Mouse (Mus musculus) spleen, adult 2 months (tissue): ENCODE measurements around the gene Ubash3b. TPM values are rescaled to one million over a fixed set of nuclear protein-coding genes. Genes with fewer than 3 reads are reported as not detected.
A peak's percentile ranks its signal among the peaks of the same experiment; 100 is the strongest.

Experiments
- DNase-seq, 2 experiments: peaks; one replicate each; pipeline versions ENCODE4 v3.0.0 to v3.0.0-alpha.2; 2012 to 2021; ENCODE audit warnings: low spot score in 2 of 2, low read depth in 1 of 2
- H3K27ac ChIP-seq: fragments of 200-500 bp; 2 replicates; pipeline ENCODE4 v1.5.1; 2012; ENCODE audit warnings: low read length, inconsistent platforms; ENCODE audit not compliant: insufficient read depth
- H3K27me3 ChIP-seq: fragments of 200-500 bp; 2 replicates; pipeline ENCODE4 v1.6.1; 2012; ENCODE audit warnings: mild to moderate bottlenecking, moderate library complexity, low read length, inconsistent platforms; ENCODE audit not compliant: control insufficient read depth, insufficient read depth
- H3K36me3 ChIP-seq: fragments of 200-500 bp; 2 replicates; pipeline ENCODE4 v1.6.1; 2012; ENCODE audit warnings: mild to moderate bottlenecking, low read length, inconsistent platforms; ENCODE audit not compliant: control insufficient read depth, insufficient read depth
- H3K4me1 ChIP-seq: fragments of 200-500 bp; 2 replicates; pipeline ENCODE4 v1.6.1; 2011; ENCODE audit warnings: inconsistent platforms; ENCODE audit not compliant: control insufficient read depth, insufficient read depth, insufficient read length
- H3K4me3 ChIP-seq: fragments of 200-500 bp; 2 replicates; pipeline ENCODE4 v1.5.1; 2011; ENCODE audit warnings: mild to moderate bottlenecking, inconsistent platforms; ENCODE audit not compliant: insufficient read depth, insufficient read length; ENCODE audit errors: extremely low read depth
- CTCF ChIP-seq: fragments of 200-500 bp; IDR thresholded peaks from 2 replicates; pipeline ENCODE4 v1.5.1; 2011; ENCODE audit warnings: mild to moderate bottlenecking, inconsistent platforms; ENCODE audit not compliant: insufficient read depth, insufficient read length, insufficient replicate concordance; ENCODE audit errors: extremely low read depth
- POLR2A ChIP-seq: fragments of 200-500 bp; IDR thresholded peaks from 2 replicates; pipeline ENCODE4 v1.6.1; 2011; ENCODE audit warnings: low read depth, low read length, inconsistent platforms
- WGBS: fragments of 180-500 bp; shearing (Covaris S2); methylation state at CpG from one replicate; pipeline ENCODE4 v1.1.7; 2018; 5-methylcytosine and 5-hydroxymethylcytosine counted together
- polyA plus RNA-seq: library from polyadenylated mRNA; depleted of rRNA; stranded (reverse); fragments of >200 nt; gene quantifications from 2 replicates; pipeline ENCODE4 v1.2.3, GENCODE M21; 2012

The Ubash3b gene
- polyA plus RNA-seq, 1 experiment: 10.2 TPM

DNA sequence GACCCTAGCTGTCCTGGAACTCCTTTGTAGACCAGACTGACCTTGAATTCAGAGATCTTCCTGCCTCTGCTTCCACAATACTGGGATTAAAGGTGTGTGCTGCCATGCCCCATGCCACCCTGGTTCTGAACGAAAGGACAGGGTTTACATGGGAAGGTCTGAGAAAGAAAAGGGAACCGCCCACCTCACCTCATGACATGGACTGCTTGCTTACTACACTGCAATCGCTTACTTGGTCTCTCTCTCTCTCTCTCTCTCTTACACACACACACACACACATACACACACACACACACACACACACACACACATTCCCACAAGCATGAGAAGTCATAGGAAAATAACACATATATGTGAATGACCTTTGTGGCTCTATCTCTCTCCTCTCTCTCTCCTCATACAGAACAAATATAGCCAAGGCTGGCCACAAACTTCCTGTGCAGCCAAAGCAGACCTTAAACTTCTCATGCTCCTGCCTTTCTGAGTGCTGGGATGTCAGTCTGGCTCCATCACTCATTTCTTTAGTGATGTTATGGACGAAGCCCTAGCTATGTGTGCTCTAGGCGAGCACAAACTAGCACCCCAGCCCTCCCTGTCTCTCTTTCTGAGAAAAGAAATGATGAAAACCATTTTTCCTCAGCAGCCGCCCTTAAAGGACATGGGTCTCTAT lies 78.0 kb downstream of the Ubash3b start:
- peak overlapping the region; percentile 12; the same call in 1 of the 2 replicates for H3K4me3 ChIP-seq
- H3K27me3 ChIP-seq: no peaks in the 10 kb centered on the region
- H3K36me3 ChIP-seq: no peaks in the 10 kb centered on the region
- DNase-seq: no peak
- H3K27ac ChIP-seq: peak overlapping the region; percentile 52
- TF ChIP-seq POLR2A (no peak), CTCF (no peak)
- 11% methylated on average over 6 of the region's 6 CpGs for WGBS
- peaks cover 41% of the 10 kb centered on the region; the same call in 1 of the 2 replicates for H3K4me1 ChIP-seq

DNA sequence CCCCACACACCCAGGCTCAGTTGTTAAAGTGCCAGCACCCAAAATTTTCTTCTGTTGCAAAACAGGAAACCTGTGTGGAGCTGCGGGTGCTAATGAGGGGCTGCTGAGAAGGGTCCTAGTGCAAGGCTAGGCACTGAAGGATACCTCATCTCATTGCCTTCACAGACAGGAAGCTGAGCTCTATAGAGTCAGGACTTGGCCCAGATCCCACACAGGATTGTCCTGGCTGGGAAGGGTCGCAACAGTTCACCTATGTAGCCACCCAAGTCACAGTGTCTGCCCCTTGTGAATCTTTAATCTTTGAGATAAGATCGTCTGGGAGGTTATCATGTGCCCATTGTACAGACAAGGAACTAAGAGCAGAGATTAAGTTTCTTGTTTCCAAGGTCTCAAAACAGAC lies 78.6 kb downstream of the Ubash3b start:
- WGBS: 32% methylated on average over 3 of the region's 3 CpGs
- H3K4me1 ChIP-seq: peaks cover 44% of the 10 kb centered on the region; the same call in 1 of the 2 replicates
- TF ChIP-seq CTCF (no peak), POLR2A (no peak)
- peak overlapping the region; percentile 52 for H3K27ac ChIP-seq
- peak overlapping the region; percentile 12; the same call in 1 of the 2 replicates for H3K4me3 ChIP-seq
- no peak for DNase-seq
- H3K27me3 ChIP-seq: no peaks in the 10 kb centered on the region
- no peaks in the 10 kb centered on the region for H3K36me3 ChIP-seq

DNA sequence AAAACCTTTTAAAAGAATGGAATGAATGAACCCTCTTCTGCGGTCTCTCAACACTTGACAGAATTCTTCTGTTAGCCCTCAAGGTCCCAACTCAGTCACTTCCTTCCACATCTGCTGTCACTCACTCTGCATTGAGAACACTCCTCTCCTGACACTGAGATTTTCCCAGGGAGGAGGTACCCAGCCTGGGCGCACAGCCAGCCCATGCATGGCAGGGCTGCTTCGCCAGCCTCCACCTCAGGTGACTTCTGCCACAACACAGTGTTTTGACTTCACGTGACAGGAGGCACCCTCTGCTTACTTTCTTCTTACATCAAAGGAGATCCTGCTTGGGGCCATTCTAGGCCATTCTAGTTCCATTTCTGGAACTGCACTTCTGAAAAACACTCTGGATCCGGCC lies 80.6 kb downstream of the Ubash3b start:
- peak overlapping the region; percentile 52 for H3K27ac ChIP-seq
- peak; percentile 59 to 78 for DNase-seq
- no peaks in the 10 kb centered on the region for H3K27me3 ChIP-seq
- peaks cover 44% of the 10 kb centered on the region; the same call in 1 of the 2 replicates for H3K4me1 ChIP-seq
- no peak for TF ChIP-seq CTCF
- no peak for TF ChIP-seq POLR2A
- 21% methylated on average over 5 of the region's 5 CpGs for WGBS
- H3K4me3 ChIP-seq: no peak overlapping the region
- no peaks in the 10 kb centered on the region for H3K36me3 ChIP-seq

DNA sequence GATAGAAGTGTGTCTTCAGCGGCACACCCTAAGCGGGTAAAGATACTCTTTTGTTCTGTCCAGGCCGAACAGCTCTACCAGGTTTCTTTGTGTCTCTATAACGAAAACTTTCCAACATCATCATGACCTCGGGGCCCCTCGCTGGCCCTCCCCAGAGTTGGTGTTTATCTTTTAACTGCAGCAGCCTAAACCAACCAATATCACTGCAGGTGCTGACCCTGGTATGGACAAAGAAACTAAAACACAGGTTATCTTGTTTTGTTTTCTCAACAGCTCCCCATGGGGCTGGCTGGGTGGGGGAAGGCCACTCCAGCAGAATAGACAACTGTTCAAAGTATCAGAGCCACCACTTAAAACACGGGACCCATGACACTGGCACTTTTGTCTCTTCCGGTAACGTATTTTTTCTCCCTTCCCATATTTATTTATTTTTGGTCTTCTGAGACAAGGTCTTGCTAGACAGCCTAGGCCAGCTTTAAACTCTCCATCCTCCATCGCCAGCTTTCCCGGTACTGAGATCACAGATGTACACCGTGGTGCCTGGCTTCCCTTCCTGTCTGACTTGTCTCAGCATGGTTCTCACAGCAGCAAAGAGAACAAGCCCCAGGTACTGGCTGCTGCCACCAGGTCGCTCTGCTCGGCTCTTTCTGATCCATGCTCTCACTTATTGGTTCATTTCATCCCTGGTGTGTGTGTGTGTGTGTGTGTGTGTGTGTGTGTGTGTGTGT lies 81.9 kb downstream of the Ubash3b start:
- DNase-seq: no peak
- H3K4me1 ChIP-seq: peaks cover 43% of the 10 kb centered on the region; the same call in 1 of the 2 replicates
- no peaks in the 10 kb centered on the region for H3K27me3 ChIP-seq
- TF ChIP-seq POLR2A (no peak), CTCF (no peak)
- no peaks in the 10 kb centered on the region for H3K36me3 ChIP-seq
- 72% methylated on average over 14 of the region's 14 CpGs for WGBS
- no peak overlapping the region for H3K27ac ChIP-seq
- no peak overlapping the region for H3K4me3 ChIP-seq

DNA sequence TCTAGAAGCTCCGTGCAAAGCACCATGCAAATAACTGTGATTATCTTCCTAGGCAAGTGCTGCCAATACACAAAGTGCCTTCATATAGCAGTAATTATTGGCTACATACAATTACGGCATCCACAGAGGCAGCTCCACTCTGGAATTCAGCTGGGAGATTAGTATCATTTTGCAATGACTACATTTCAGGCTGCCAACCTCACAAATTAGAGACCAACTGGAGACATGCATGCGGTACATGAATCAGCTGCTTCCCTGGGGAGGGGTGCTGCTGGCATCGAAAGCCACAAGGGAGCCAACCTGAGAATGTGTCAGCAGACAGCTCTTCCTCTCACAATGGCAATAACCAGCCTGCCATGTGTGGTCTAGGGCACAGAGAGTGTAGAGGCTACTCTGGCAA lies 83.3 kb downstream of the Ubash3b start:
- no peak for DNase-seq

DNA sequence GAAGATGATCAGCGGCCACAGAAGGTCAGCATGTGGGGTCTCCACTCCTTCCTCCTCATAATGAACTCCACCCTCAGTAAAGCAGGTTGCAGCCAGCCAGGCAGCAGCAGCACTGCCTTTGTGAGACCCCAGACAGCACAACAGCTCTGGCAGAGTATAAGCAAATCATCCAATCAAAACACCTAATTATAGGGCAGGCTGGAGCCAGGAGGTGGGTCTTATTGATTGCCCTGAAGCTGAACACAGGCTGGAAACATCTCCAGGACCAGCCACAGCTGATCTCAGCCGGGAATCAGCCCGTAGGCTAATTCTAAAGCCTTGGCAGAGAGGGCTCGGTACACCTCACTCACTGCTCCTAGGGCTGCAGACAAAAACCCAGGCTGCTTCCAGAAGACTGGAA lies 85.3 kb downstream of the Ubash3b start:
- 91% methylated on average over 4 of the region's 4 CpGs for WGBS
- Histone ChIP-seq H3K4me3 (no peak overlapping the region), H3K27me3 (no peaks in the 10 kb centered on the region), H3K27ac (no peak overlapping the region), H3K4me1 (peaks cover 31% of the 10 kb centered on the region; the same call in 1 of the 2 replicates), H3K36me3 (no peaks in the 10 kb centered on the region)
- no peak for TF ChIP-seq CTCF
- TF ChIP-seq POLR2A: no peak
- DNase-seq: no peak

More for the DNA sequence above, 83.3 kb downstream of the Ubash3b start:
- no peak overlapping the region for H3K4me3 ChIP-seq
- no peak for TF ChIP-seq CTCF
- no peak for TF ChIP-seq POLR2A
- 44% methylated on average over 4 of the region's 4 CpGs for WGBS
- no peak overlapping the region for H3K27ac ChIP-seq
- peaks cover 34% of the 10 kb centered on the region; the same call in 1 of the 2 replicates for H3K4me1 ChIP-seq
- H3K36me3 ChIP-seq: no peaks in the 10 kb centered on the region
- no peaks in the 10 kb centered on the region for H3K27me3 ChIP-seq

DNA sequence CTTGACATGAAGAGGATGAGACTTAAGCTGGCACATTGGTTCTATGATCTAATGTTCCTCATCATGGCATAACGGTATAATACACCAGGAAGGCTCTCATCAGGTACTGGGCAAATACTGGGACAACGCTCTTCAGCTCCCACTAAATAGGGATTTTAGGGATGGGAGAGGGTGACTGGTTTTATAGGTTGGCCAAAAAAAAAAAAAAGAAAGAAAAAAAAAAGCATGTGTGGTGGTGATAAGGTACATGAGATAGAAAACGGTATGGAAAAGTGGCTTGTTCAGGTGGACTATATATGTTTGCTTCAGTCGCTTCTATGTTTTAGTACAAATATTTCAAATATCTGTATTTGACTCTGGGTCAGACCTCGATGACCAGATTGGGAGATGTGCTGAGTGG lies 86.0 kb downstream of the Ubash3b start:
- no peak for DNase-seq
- H3K27ac ChIP-seq: no peak overlapping the region
- H3K4me3 ChIP-seq: no peak overlapping the region
- H3K27me3 ChIP-seq: no peaks in the 10 kb centered on the region
- H3K36me3 ChIP-seq: no peaks in the 10 kb centered on the region
- TF ChIP-seq CTCF: no peak
- TF ChIP-seq POLR2A: no peak
- WGBS: 89% methylated on average over 5 of the region's 5 CpGs
- H3K4me1 ChIP-seq: peaks cover 30% of the 10 kb centered on the region; the same call in 1 of the 2 replicates
